Mouse (Mus musculus) stomach, postnatal 0 days (tissue): ENCODE results near the gene Retreg1.

ENCODE experiments used
- CTCF ChIP-seq: IDR thresholded peaks from 2 replicates; pipeline ENCODE4 v1.5.1; 2016; ENCODE audit warnings: antibody characterized with exemption, low read depth, mild to moderate bottlenecking, moderate library complexity
- EP300 ChIP-seq: optimal IDR thresholded peaks from 2 replicates; pipeline ENCODE3; 2016; ENCODE audit warnings: antibody characterized with exemption

- TF ChIP-seq CTCF (no peak), EP300 (no peak)
Measured at GRCm38 (mm10) chr15:25891556-25891955, 48.6 kb downstream of the Retreg1 start.
